Mouse (Mus musculus): ENCODE results near the gene Nphs1. TPM values are rescaled to one million over a fixed set of nuclear protein-coding genes. Genes with fewer than 3 reads are reported as not detected.

The Nphs1 gene
- total RNA-seq, 2 experiments from 2014 or later: 0.96 to 1.8 TPM

Other genes starting within 250 kb of the Nphs1 start
- 10 to 100 TPM; 55.1 to 59.8 TPM for gene Polr2i, start 226.4 kb upstream of the Nphs1 start, total RNA-seq (2021)
- 100 to 1,000 TPM; 128 to 131 TPM for gene Tbcb, start 226.0 kb upstream of the Nphs1 start, total RNA-seq (2021)
- gene Ovol3, start 222.6 kb upstream of the Nphs1 start, total RNA-seq (2021): not detected
- under 1 TPM in 1 of 2 experiments, not detected in 1; 0.33 TPM for gene Thap8, start 178.2 kb upstream of the Nphs1 start, total RNA-seq (2021)
- 1 to 10 TPM in 1 of 2 experiments, under 1 TPM in 1; 0.77 to 1.6 TPM for gene Wdr62, start 177.9 kb upstream of the Nphs1 start, total RNA-seq (2021)
- gene Clip3, start 166.6 kb upstream of the Nphs1 start, total RNA-seq (2021): 100 to 1,000 TPM; 461 to 466 TPM
- 10 to 100 TPM; 55.2 to 63.0 TPM for gene Alkbh6, start 149.6 kb upstream of the Nphs1 start, total RNA-seq (2021)
- gene Syne4, start 143.5 kb upstream of the Nphs1 start, total RNA-seq (2021): 10 to 100 TPM; 10.5 to 10.9 TPM
- gene E130208F15Rik, start 136.6 kb upstream of the Nphs1 start, total RNA-seq (2021): under 1 TPM; 0.30 to 0.43 TPM
- gene Sdhaf1, start 134.4 kb upstream of the Nphs1 start, total RNA-seq (2021): 1 to 10 TPM; 6.3 to 6.6 TPM
- gene Lrfn3, start 95.5 kb upstream of the Nphs1 start, total RNA-seq (2021): 10 to 100 TPM; 29.9 to 32.6 TPM
- gene Tyrobp, start 44.6 kb upstream of the Nphs1 start, total RNA-seq (2021): 10 to 100 TPM; 29.7 to 34.3 TPM
- under 1 TPM in 1 of 2 experiments, not detected in 1; 0.99 TPM for gene Hcst, start 38.5 kb upstream of the Nphs1 start, total RNA-seq (2021)
- 1 to 10 TPM; 3.0 to 4.2 TPM for gene Nfkbid, start 36.6 kb upstream of the Nphs1 start, total RNA-seq (2021)
- 1,000 to 10,000 TPM; 1,425 to 1,440 TPM for gene Aplp1, start 12.8 kb upstream of the Nphs1 start, total RNA-seq (2021)
- gene Kirrel2, start 625 bp upstream of the Nphs1 start, total RNA-seq (2021): 10 to 100 TPM; 11.9 to 17.4 TPM
- gene Prodh2, start 35.3 kb downstream of the Nphs1 start, total RNA-seq (2021): not detected
- gene Arhgap33, start 76.7 kb downstream of the Nphs1 start, total RNA-seq (2021): 100 to 1,000 TPM in 1 of 2 experiments, 10 to 100 TPM in 1; 97.4 to 108 TPM
- gene Hspb6, start 93.9 kb downstream of the Nphs1 start, total RNA-seq (2021): 1 to 10 TPM; 2.6 to 2.9 TPM
- gene Proser3, start 94.0 kb downstream of the Nphs1 start, total RNA-seq (2021): 1 to 10 TPM; 4.4 to 5.2 TPM
- 10 to 100 TPM; 40.8 to 43.2 TPM for gene Lin37, start 101.5 kb downstream of the Nphs1 start, total RNA-seq (2021)
- gene U2af1l4, start 105.0 kb downstream of the Nphs1 start, total RNA-seq (2021): 10 to 100 TPM; 74.6 to 75.2 TPM
- gene Gm49396, start 105.0 kb downstream of the Nphs1 start, total RNA-seq (2021): 1 to 10 TPM; 9.1 to 9.2 TPM
- 10 to 100 TPM; 89.3 to 91.7 TPM for gene Psenen, start 105.3 kb downstream of the Nphs1 start, total RNA-seq (2021)
- 1 to 10 TPM; 4.9 to 6.4 TPM for gene Igflr1, start 107.1 kb downstream of the Nphs1 start, total RNA-seq (2021)
- gene Kmt2b, start 130.4 kb downstream of the Nphs1 start, total RNA-seq (2021): 10 to 100 TPM; 45.3 to 47.8 TPM
- not detected for gene Zbtb32, start 140.6 kb downstream of the Nphs1 start, total RNA-seq (2021)
- under 1 TPM; 0.38 to 0.45 TPM for gene Upk1a, start 154.5 kb downstream of the Nphs1 start, total RNA-seq (2021)
- gene Cox6b1, start 167.8 kb downstream of the Nphs1 start, total RNA-seq (2021): 100 to 1,000 TPM; 599 to 606 TPM
- gene Etv2, start 177.5 kb downstream of the Nphs1 start, total RNA-seq (2021): not detected
- gene Rbm42, start 192.0 kb downstream of the Nphs1 start, total RNA-seq (2021): 10 to 100 TPM; 79.0 to 82.6 TPM
- gene Haus5, start 206.7 kb downstream of the Nphs1 start, total RNA-seq (2021): 1 to 10 TPM; 4.6 to 5.4 TPM
- gene Pmis2, start 213.3 kb downstream of the Nphs1 start, total RNA-seq (2021): not detected
- gene 2200002J24Rik, start 240.6 kb downstream of the Nphs1 start, total RNA-seq (2021): not detected

Measured in layer of hippocampus, adult 18-20 months (tissue).